Mouse (Mus musculus) liver, embryonic 15.5 days (tissue): ENCODE data around the gene Smad5. TPM values are rescaled to one million over a fixed set of nuclear protein-coding genes. Genes with fewer than 3 reads are reported as not detected.
A peak's percentile ranks its signal among the peaks of the same experiment; 100 is the strongest.

Source experiments
- ATAC-seq: fragments of 200-750 bp; cut with Nextera tagmentation; 2 replicates; pipeline ENCODE4 v1.8.0; 2017; ENCODE audit warnings: moderate number of reproducible peaks, mild to moderate bottlenecking, moderate library complexity; ENCODE audit not compliant: insufficient read depth
- H3K27ac ChIP-seq: fragments of 300-500 bp; sonication (generic); replicated peaks from 2 replicates; pipeline ENCODE4 v1.5.1; 2015; ENCODE audit warnings: mild to moderate bottlenecking, inconsistent platforms
- H3K27me3 ChIP-seq: fragments of 300-500 bp; sonication (generic); 2 replicates; pipeline ENCODE4 v1.6.1; 2015; ENCODE audit warnings: mild to moderate bottlenecking, inconsistent platforms
- H3K36me3 ChIP-seq: fragments of 300-500 bp; sonication (generic); replicated peaks from 2 replicates; pipeline ENCODE4 v1.6.1; 2015; ENCODE audit warnings: moderate library complexity, mild to moderate bottlenecking, inconsistent platforms
- H3K4me1 ChIP-seq: fragments of 300-500 bp; sonication (generic); replicated peaks from 2 replicates; pipeline ENCODE4 v1.6.1; 2015; ENCODE audit warnings: inconsistent platforms
- H3K4me2 ChIP-seq: fragments of 300-500 bp; sonication (generic); 2 replicates; pipeline ENCODE4 v1.6.1; 2015; ENCODE audit warnings: moderate library complexity, mild to moderate bottlenecking, inconsistent platforms
- H3K4me3 ChIP-seq: fragments of 300-500 bp; sonication (generic); replicated peaks from 2 replicates; pipeline ENCODE4 v1.5.1; 2015; ENCODE audit warnings: mild to moderate bottlenecking, inconsistent platforms
- H3K9ac ChIP-seq: fragments of 300-500 bp; sonication (generic); 2 replicates; pipeline ENCODE4 v1.6.1; 2015; ENCODE audit warnings: moderate library complexity, mild to moderate bottlenecking, inconsistent platforms
- H3K9me3 ChIP-seq: fragments of 300-500 bp; sonication (generic); replicated peaks from 2 replicates; pipeline ENCODE4 v1.6.1; 2016; ENCODE audit warnings: inconsistent platforms
- WGBS: fragments of 180-500 bp; shearing (Covaris S2); methylation state at CpG from one replicate; pipeline ENCODE4 v1.1.7; 2015; ENCODE audit warnings: mixed read lengths; ENCODE audit not compliant: insufficient replicate concordance; 5-methylcytosine and 5-hydroxymethylcytosine counted together
- polyA plus RNA-seq: library from polyadenylated mRNA; unstranded; fragments of >200 nt; fragmentation: Nextera tagmentation; extraction: Ambion mirVana; gene quantifications from 2 replicates; pipeline ENCODE4 v1.2.1, GENCODE M21; 2015

Gene Smad5
- polyA plus RNA-seq, 1 experiment from 2014 or later, result 3.3 TPM

- H3K27me3 ChIP-seq, result peaks cover 61% of the 10 kb centered on the region
- H3K9me3 ChIP-seq, result no peaks in the 10 kb centered on the region
- no peak overlapping the region for H3K27ac ChIP-seq
- WGBS, result 51% methylated on average over 6 of the region's 6 CpGs
- H3K4me2 ChIP-seq, result no peak overlapping the region
- no peaks in the 10 kb centered on the region for H3K36me3 ChIP-seq
- H3K9ac ChIP-seq, result no peak overlapping the region
- H3K4me1 ChIP-seq, result peaks cover 11% of the 10 kb centered on the region; the same call in 1 of the 2 replicates
- peak; percentile 42; the same call in 1 of the 2 replicates for ATAC-seq
- H3K4me3 ChIP-seq, result no peak overlapping the region
Observed at GRCm38 (mm10) chr13:56755871-56756270, 53.1 kb downstream of the Smad5 start.

DNA sequence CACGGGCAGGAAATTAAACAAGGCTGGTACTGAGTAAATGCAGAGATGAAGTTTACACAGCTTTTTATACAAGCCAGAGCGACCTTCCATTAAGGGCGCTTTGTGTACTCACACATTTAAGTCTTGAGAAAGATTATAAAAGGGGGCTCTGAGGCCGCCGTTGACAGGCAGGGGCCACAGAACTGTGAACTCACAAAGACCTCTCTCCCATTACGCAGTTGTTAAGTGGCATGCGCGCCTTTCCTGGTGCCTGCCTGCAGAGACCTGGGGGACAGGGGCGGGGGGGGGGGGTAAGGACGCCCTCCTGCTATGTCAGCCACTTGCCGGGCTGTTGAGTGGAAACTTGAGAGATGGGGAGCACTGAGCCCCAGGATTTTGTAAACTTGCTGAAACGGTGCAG, 54.4 kb downstream of the Smad5 start:
- Histone ChIP-seq H3K4me2 (no peak overlapping the region), H3K36me3 (no peaks in the 10 kb centered on the region), H3K27ac (no peak overlapping the region), H3K4me3 (no peak overlapping the region), H3K9me3 (no peaks in the 10 kb centered on the region), H3K9ac (no peak overlapping the region), H3K27me3 (peaks cover 51% of the 10 kb centered on the region), H3K4me1 (peaks cover 11% of the 10 kb centered on the region; the same call in 1 of the 2 replicates)
- 57% methylated on average over 12 of the region's 12 CpGs for WGBS
- no peak for ATAC-seq

- H3K4me2 ChIP-seq, result no peak overlapping the region
- H3K4me3 ChIP-seq, result no peak overlapping the region
- H3K9ac ChIP-seq, result no peak overlapping the region
- no peak overlapping the region for H3K27ac ChIP-seq
- no peaks in the 10 kb centered on the region for H3K36me3 ChIP-seq
- ATAC-seq, result no peak
- no peaks in the 10 kb centered on the region for H3K9me3 ChIP-seq
- H3K27me3 ChIP-seq, result peaks cover 47% of the 10 kb centered on the region
- peaks cover 1% of the 10 kb centered on the region; the same call in 1 of the 2 replicates for H3K4me1 ChIP-seq
- 21% methylated on average over 6 of the region's 6 CpGs for WGBS
Observed at GRCm38 (mm10) chr13:56758492-56758891, 55.7 kb downstream of the Smad5 start.

DNA sequence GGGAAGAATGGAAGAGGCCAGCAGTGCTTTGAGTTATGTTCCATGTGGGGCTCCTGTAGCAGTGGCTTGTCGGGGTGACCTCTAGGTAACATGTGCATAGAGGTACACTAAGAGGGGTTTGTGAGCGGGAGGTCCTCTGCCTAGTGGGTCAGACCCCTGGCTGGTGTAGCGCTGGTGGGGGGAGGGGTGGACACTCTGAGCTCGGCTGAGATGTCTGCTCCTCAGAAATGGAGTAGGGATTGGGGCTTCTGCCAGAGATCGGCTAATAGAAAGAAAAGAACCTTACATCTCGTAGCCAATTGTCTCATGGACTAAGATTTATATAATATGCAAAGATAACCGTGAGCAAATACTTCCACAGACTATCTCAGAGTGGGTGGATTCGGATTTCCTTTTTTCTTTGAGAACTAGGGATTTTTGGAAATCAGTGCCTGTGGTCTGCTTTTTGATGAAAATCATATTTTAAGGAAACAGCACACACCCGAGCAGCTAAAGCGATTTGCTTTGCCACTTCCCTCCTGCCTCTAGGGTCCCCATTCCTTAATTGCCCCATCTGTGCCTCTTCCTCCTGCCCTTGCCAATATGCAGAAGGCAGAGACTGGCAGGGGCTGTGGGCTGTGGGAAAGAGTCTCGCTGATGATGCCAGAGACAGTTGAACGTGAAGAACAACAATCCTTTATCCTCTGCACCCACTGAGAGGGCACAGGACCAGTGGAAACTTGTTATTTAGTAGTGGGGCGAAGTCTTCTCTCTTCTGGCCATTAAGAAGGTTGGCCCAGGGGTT, 59.8 kb downstream of the Smad5 start:
- H3K4me1 ChIP-seq, result no peaks in the 10 kb centered on the region
- H3K27me3 ChIP-seq, result peaks cover 18% of the 10 kb centered on the region
- no peaks in the 10 kb centered on the region for H3K36me3 ChIP-seq
- H3K27ac ChIP-seq, result no peak overlapping the region
- H3K4me3 ChIP-seq, result no peak overlapping the region
- H3K4me2 ChIP-seq, result no peak overlapping the region
- ATAC-seq, result no peak
- H3K9me3 ChIP-seq, result no peaks in the 10 kb centered on the region
- 23% methylated on average over 13 of the region's 13 CpGs for WGBS
- no peak overlapping the region for H3K9ac ChIP-seq

- H3K9ac ChIP-seq, result no peak overlapping the region
- peak overlapping the region; percentile 44 for H3K4me2 ChIP-seq
- H3K36me3 ChIP-seq, result no peaks in the 10 kb centered on the region
- peaks cover 18% of the 10 kb centered on the region for H3K27me3 ChIP-seq
- no peaks in the 10 kb centered on the region for H3K9me3 ChIP-seq
- no peaks in the 10 kb centered on the region for H3K4me1 ChIP-seq
- no peak overlapping the region for H3K27ac ChIP-seq
- ATAC-seq, result 0 out of 2 replicates have a peak, but pooled peaks have one; percentile 22
- WGBS, result 20% methylated on average over 25 of the region's 25 CpGs
- no peak overlapping the region; the same call in 1 of the 2 replicates for H3K4me3 ChIP-seq
Observed at GRCm38 (mm10) chr13:56765284-56766032, 62.6 kb downstream of the Smad5 start.

- no peak overlapping the region for H3K4me3 ChIP-seq
- H3K27me3 ChIP-seq, result peaks cover 15% of the 10 kb centered on the region
- no peaks in the 10 kb centered on the region for H3K4me1 ChIP-seq
- 54% methylated on average over 5 of the region's 5 CpGs for WGBS
- no peaks in the 10 kb centered on the region for H3K36me3 ChIP-seq
- H3K9ac ChIP-seq, result no peak overlapping the region
- ATAC-seq, result no peak
- no peak overlapping the region for H3K27ac ChIP-seq
- H3K4me2 ChIP-seq, result no peak overlapping the region
- no peaks in the 10 kb centered on the region for H3K9me3 ChIP-seq
Observed at GRCm38 (mm10) chr13:56766211-56766610, 63.4 kb downstream of the Smad5 start.

- Histone ChIP-seq H3K27me3 (no peaks in the 10 kb centered on the region; the same call in 1 of the 2 replicates), H3K9ac (no peak overlapping the region), H3K4me2 (no peak overlapping the region), H3K4me3 (no peak overlapping the region), H3K27ac (no peak overlapping the region), H3K36me3 (no peaks in the 10 kb centered on the region), H3K9me3 (no peaks in the 10 kb centered on the region), H3K4me1 (no peaks in the 10 kb centered on the region)
- WGBS, result 43% methylated on average over 4 of the region's 4 CpGs
- no peak for ATAC-seq
Observed at GRCm38 (mm10) chr13:56769431-56769830, 66.6 kb downstream of the Smad5 start.

DNA sequence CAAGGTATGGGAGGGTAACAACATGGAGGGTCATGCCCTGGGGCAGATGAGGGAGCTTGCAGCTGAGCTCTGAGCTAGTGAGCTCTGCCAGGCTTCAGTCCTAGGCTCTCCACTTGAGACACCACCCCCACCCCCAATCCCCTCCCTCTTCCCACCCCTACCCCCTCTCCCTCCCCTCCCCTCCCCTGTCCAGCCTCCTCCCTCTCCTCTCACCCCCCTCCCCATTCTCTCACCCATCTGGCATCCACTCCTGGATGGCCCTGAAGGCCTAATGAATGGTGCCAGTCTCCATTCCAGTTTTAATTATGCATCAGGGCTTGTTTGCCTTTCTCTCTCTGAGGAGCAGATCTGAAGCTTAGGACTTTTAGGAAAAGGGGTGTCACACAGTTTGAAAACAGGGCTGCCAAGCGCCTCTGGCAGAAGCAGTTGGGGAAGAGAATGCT, 67.3 kb downstream of the Smad5 start:
- no peaks in the 10 kb centered on the region for H3K36me3 ChIP-seq
- no peaks in the 10 kb centered on the region for H3K9me3 ChIP-seq
- ATAC-seq, result no peak
- no peak overlapping the region for H3K4me2 ChIP-seq
- H3K4me3 ChIP-seq, result no peak overlapping the region
- H3K4me1 ChIP-seq, result no peaks in the 10 kb centered on the region
- H3K9ac ChIP-seq, result no peak overlapping the region
- H3K27me3 ChIP-seq, result no peaks in the 10 kb centered on the region; the same call in 1 of the 2 replicates
- no peak overlapping the region for H3K27ac ChIP-seq
- WGBS, result 54% methylated on average over 1 of the region's 1 CpGs

GRCm38 (mm10) chr13:56770786-56771185, 68.0 kb downstream of the Smad5 start:
- WGBS, result 47% methylated on average over 5 of the region's 5 CpGs
- Histone ChIP-seq H3K4me2 (no peak overlapping the region), H3K27me3 (no peaks in the 10 kb centered on the region; the same call in 1 of the 2 replicates), H3K9ac (no peak overlapping the region), H3K27ac (no peak overlapping the region), H3K4me1 (no peaks in the 10 kb centered on the region), H3K4me3 (no peak overlapping the region), H3K9me3 (no peaks in the 10 kb centered on the region), H3K36me3 (no peaks in the 10 kb centered on the region)
- ATAC-seq, result no peak

GRCm38 (mm10) chr13:56772592-56772991, 69.8 kb downstream of the Smad5 start:
- Histone ChIP-seq H3K27me3 (no peaks in the 10 kb centered on the region; the same call in 1 of the 2 replicates), H3K9me3 (no peaks in the 10 kb centered on the region), H3K4me1 (no peaks in the 10 kb centered on the region), H3K36me3 (no peaks in the 10 kb centered on the region), H3K27ac (no peak overlapping the region), H3K4me3 (no peak overlapping the region), H3K9ac (no peak overlapping the region), H3K4me2 (no peak overlapping the region)
- no peak for ATAC-seq
- 28% methylated on average over 3 of the region's 3 CpGs for WGBS

- 43% methylated on average over 14 of the region's 14 CpGs for WGBS
- Histone ChIP-seq H3K36me3 (no peaks in the 10 kb centered on the region), H3K9ac (no peak overlapping the region), H3K4me3 (no peak overlapping the region), H3K4me2 (no peak overlapping the region), H3K9me3 (no peaks in the 10 kb centered on the region), H3K27me3 (no peaks in the 10 kb centered on the region; the same call in 1 of the 2 replicates), H3K4me1 (no peaks in the 10 kb centered on the region), H3K27ac (no peak overlapping the region)
- no peak for ATAC-seq
Observed at GRCm38 (mm10) chr13:56773262-56773870, 70.6 kb downstream of the Smad5 start.
